Mouse (Mus musculus): Measurements from ENCODE around the gene Nle1.

Gene Nle1

DNA sequence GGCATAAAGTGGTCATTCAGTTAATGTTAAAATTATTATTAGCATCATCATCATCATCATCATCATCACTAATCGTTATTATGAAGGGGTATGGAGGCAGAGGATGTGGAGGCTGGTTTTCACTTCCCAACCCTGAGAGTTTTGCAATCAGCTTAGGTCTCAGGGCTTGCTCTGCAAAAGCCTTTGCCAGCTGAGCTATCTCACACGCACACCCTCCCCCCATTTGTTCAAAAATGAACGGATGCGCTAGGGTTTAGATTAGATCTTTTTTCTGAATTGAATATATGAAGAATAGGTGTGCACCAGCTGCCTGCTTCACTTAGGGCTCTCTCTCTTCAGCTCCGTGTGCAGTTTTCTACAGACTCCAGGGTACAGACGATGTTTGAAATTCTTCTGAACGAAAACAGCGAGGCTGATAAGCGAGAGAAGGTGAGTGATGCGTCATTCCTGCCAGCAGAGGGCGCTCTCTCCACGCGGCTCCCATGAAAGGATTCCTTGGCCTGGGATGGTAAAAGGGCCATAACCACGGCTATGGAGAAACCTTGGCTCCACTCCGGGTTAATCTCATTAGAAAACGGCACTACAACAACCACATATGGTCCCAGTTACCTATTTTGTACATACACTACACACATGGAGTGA lies 6.6 kb upstream of the Nle1 start:
- DNase-seq (ENCODE audit: low read depth): peak; percentile 91

GRCm38 (mm10) chr11:82910679-82911389 lies 2.6 kb upstream of the Nle1 start:
- DNase-seq (ENCODE audit: low read depth): no peak

DNA sequence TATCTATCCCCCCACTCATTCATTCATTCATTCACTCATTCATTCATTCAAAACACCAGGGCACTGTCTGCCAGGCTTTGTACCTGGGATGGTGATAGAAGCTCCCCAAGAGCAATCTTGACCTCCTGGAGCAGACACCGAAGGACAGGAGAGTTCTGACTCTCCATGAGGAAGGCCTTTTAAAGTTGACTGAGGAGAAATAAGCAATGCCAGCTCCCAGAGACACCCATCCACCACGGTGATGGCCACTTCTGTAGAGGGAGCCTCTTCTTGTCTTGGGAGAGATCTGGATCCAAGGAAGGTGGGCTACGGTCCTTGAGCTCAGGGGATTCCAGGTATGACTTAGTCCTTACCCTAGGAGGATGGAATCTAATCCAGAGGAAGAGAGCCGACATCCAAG lies 2.0 kb upstream of the Nle1 start, which contains the start of gene Unc45b:
Gene Unc45b (plus strand): TSS at position 301 of the 400 bp plus-strand sequence.
- DNase-seq (ENCODE audit: low read depth): no peak

- peak; percentile 30 for DNase-seq (ENCODE audit: low read depth)
Observed at GRCm38 (mm10) chr11:82908608-82908989, 388 bp upstream of the Nle1 start.

GRCm38 (mm10) chr11:82905816-82906215 lies 2.4 kb downstream of the Nle1 start:
- DNase-seq (ENCODE audit: low read depth): no peak

- no peak for DNase-seq (ENCODE audit: low read depth)
Observed at GRCm38 (mm10) chr11:82904952-82905351, 3.3 kb downstream of the Nle1 start.

DNA sequence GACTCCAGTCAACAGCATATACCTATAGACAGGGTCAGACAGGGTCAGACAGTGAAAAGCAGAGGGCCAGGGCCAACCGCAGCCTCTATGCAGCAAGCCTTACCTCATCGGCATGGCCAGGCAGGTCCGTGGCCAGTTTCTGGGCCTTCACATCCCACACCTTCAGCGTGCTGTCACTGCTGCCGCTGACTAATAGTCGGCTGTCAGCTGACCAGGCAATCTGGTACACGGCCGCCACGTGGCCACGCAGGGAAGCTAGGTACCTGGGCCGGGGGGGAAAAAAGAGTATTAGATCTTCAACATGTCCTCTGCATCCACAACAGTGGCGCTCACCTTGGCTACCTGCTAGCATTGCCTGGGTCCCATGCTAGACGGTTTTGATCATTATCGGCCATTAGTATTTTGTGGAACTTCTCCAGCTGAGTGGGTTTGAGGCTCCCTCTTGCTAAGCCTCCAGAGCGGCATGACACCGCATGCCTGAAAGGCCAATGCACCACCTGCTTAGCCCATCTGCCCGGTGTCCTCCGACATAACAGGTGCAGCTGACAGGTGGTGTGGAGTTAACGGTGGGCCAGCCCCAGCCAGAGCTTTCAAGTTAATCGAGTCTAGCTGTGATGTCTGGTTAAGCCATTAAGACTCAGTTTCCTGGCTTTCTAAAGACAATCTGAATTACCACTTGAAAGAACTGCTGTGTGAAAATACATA lies 6.5 kb downstream of the Nle1 start:
- no peak for DNase-seq (ENCODE audit: low read depth)

DNA sequence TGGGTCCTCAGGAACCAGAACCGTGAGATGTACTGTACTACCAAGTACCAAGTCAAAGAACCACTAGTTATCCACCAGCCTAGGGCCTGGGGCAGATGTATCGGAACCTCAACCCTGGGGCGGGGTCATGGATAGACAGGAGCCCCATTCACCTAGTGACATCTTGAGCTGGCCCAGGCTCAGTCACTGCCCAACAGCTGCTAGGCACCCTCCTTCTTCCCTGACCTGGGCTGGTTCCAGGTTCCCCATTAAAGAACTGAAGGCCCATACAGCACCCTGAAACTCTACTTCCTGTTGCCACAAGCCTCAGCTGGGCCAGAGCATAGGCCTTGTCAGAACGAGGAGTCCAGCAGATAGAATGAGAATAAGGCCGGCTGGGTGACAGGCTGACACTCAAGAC lies 8.5 kb downstream of the Nle1 start:
- no peak for DNase-seq (ENCODE audit: low read depth)

DNA sequence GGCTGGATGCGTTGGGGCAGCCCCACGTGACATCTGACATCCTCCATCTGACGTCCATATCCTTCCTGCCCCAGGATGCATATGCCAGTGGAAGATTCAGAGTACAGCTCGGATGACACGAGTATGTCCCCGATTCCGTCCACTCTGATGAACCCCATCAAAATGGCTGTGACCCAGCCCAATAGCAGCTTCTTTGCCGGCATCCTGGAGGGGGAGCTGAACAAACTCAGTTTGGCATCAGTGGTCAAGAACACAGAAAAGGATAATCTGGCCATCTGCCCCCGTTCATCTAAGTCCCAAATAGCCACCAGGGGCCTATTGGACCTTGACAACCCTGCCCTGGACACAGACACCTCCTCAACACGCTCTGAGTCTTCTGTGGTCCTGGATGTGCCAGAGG lies 10.7 kb downstream of the Nle1 start:
- no peak for DNase-seq (ENCODE audit: low read depth)

DNA sequence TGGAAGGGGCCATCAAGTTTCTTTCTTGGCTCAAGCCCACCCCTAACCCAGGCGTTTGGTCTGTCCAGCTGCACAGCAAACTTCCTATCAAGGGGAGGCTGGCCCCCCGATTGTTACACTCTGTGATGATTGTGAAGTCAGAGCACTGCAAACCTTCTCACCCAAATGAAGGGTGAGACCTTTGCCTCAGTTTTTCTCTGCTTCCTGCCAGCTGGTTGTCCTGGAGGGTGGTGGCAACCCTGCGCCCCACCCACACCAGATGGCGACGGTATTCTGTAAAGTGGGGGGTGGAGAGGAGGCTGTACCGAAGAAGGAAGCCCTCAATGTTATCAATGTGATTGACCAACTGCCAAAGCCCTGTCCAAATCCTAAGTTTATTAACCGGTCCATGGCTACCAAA lies 16.3 kb downstream of the Nle1 start, which contains the start of gene Fndc8:
Gene Fndc8 (plus strand): TSS at position 189 of the 400 bp plus-strand sequence.
- DNase-seq (ENCODE audit: low read depth): no peak

DNA sequence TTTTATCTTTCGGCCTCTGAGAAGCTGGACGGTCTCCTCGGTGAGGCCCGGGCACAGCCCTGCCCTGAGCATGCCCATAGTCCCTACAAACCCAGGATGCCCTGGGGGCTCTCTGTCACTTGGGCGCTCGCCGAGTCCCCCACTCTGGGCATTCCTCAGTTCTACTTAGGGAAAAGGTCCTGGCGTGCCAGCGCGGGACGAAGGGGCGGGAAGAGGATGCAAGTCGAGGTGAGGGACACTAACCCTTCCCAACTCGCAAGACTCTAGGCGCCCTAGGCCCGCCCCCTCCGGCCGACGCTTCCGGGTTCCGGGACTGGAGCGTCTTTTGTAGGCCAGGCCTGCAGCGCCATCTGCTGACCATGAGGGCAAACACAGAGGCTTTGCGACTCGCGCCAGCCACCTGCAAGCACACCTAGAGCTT lies 17.9 kb downstream of the Nle1 start, which contains the start of gene Rad51d:
Gene Rad51d (minus strand): TSS at position 273 of the 421 bp plus-strand sequence.
- peak; percentile 97 for DNase-seq (ENCODE audit: low read depth)

- peak; percentile 44 for DNase-seq (ENCODE audit: low read depth)
Observed at GRCm38 (mm10) chr11:82889524-82890341, 18.5 kb downstream of the Nle1 start.

DNA sequence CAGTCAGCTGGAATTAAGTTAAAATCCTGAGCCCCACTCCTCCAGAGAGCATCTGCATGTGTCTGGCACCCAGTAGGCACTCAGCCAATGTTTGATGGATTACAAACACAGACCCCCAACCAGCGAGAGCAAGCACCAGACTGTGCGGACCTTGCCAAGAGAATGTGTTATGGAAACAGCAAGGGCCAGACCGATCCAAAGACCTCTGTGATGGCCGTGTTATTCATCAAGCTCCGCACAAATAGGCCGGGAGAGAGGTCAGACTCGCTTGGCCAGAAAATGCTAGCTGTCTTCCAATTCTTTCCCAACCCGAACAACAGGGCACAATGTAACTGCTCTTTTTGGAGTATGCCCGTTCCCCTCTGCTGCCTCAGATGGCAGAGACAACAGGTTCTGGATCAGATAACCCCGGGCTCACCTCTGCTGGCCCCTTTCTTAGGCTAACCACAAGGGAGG lies 19.7 kb downstream of the Nle1 start:
- no peak for DNase-seq (ENCODE audit: low read depth)

- DNase-seq (ENCODE audit: low read depth): peak; percentile 37
Observed at GRCm38 (mm10) chr11:82886559-82886958, 21.7 kb downstream of the Nle1 start.

- DNase-seq (ENCODE audit: low read depth): no peak
Observed at GRCm38 (mm10) chr11:82883180-82883579, 25.0 kb downstream of the Nle1 start.

DNA sequence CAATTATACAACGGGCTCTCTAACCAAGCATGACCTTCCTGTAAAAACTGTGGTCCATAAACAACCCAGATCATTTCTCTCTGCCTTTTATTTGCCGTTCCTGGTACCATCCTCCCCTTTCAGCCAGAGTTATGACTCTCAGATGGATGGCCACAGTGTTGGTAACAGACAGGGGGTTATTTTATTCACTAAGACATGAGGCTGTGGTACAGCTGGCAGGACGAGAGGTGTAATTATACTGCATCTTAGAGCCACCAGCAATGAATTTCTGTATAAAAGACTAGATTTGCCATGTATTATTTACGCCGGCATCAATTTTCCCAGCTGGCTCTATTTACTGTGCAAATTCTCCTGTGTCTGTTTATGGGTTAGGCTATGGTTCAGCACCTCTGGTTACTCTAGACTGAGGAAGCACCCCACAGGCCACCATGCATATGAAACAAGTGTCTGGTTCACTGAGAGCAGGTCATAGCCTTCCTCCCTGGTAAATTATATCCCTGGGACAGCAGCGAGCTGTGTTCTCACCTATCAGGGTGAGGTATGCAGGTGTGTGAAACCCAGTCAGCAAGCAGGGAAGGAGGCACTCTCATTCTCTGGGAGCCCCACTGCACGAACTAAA lies 30.4 kb downstream of the Nle1 start:
- no peak for DNase-seq (ENCODE audit: low read depth)

DNA sequence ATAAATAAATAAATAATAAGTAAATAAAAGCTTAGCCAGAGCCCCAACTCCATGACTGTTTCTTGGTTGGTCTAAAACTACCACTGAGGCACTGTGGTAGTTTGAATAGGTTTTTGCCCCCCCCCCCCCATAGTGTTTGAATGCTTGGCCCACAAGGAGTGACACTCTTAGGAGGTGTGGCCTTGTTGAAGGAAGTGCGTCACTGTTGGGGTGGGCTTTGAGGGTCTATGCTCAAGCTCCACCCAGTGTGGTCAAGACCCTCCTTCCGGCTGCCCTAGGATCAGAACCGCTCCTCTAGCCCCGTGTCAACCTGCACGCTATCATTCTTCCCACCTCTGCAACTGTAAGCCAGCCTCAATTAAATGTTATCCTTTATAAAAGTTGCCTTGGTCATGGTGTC lies 32.6 kb downstream of the Nle1 start:
- DNase-seq (ENCODE audit: low read depth): no peak

DNA sequence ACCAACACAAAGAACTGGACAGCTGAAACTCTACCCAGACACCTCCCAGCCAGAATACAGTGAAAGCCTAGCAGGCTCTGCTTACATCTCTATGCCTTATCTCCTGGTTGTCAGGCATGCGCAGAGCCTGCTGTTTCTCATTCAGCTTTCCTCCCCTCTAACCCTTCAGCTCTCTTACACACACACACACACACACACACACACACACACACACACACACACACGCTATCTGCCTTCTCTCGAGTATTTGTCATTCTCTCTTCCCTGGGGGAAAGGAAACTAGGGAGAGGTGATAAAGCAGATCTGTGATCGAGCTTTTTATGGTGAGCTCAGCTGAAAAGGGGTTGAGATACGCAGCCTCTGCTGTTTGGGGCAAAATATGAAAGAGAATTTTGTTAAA lies 33.3 kb downstream of the Nle1 start:
- DNase-seq (ENCODE audit: low read depth): no peak

DNA sequence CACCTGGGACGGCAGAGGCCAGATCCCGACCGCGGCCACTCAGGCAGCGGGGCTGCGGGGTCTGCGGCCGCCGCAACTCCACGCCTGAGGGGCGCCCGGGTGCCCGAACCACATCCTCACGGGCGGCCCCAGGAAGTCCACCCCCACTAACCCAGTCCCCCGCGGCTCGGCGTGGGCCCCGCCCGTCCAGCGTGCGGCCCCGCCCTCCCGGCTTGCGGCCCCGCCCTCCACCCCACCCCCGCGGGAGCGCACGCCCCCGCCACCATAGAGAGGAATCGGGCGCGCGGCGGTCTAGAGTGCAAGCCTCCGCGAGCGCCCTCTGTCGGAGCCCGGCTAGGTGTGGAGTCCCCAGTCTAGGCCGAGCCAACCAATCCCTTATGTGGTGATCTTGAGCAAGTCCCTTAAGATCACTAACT lies 37.2 kb downstream of the Nle1 start, which contains the start of gene Rffl:
Gene Rffl (minus strand): TSS at position 180 of the 416 bp plus-strand sequence.
- DNase-seq (ENCODE audit: low read depth): peak; percentile 97

DNA sequence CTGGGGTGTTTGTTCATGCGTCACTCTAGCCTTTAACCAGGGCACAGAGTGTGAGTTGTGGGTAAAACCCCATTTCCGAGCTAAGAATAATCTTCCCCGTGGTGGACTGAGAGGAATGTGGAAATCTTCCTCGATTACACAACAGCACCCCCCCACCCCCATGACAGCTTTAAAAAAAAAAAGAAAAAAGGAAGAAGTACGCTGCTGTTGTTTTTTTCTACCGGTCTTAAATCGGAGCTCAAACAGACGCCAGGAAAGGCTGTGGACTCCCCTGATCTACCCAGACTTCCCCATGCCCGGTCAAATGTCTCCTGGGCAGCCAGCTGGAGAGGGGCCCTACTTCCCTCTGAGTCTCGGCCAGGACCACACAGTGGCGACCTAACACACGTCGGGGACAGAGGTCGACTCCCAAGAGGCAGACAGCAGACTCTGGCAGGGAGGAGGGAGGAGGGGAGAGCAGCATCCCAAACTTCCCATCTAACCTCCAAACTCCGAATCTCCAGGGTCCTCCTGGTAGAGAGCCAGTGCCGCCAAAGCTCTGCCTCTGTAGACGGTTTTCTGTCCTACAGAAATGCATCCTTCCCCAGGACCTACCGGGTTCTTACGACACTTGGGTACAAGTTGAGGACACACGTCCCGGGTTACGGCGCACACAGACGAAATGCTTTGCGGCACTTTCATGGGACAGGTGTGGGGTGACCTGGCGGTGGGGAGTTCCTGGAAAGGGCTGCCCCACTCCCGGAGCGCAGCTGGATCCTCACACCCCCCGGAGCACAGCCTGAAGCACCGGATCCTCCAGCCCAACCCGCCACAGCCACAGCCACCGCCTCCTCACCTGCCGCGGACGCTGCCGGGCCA lies 37.8 kb downstream of the Nle1 start:
- DNase-seq (ENCODE audit: low read depth): peak; percentile 69
